Mouse (Mus musculus) C2C12 (cell line): ENCODE measurements around the gene Smap2. TPM values are rescaled to one million over a fixed set of nuclear protein-coding genes. Genes with fewer than 3 reads are reported as not detected.

Source experiments
- H3K27me3 ChIP-seq: one replicate; pipeline ENCODE4 v1.6.1; 2011; ENCODE audit not compliant: control insufficient read depth, insufficient read depth, insufficient read length
- H3K36me3 ChIP-seq: one replicate; pipeline ENCODE4 v1.6.1; 2011; ENCODE audit not compliant: control insufficient read depth, insufficient read depth
- H3K4me3 ChIP-seq: one replicate; pipeline ENCODE4 v1.5.1; 2011; ENCODE audit warnings: mild to moderate bottlenecking, control low read depth; ENCODE audit not compliant: poor library complexity, insufficient read depth, severe bottlenecking
- H3K79me2 ChIP-seq: one replicate; pipeline ENCODE4 v1.6.1; 2011; ENCODE audit not compliant: control insufficient read depth, insufficient read depth
- H3K79me3 ChIP-seq: one replicate; pipeline ENCODE4 v1.6.1; 2011; ENCODE audit warnings: low read depth, control low read depth
- H3ac ChIP-seq: one replicate; pipeline ENCODE3; 2011; ENCODE audit warnings: low read depth; ENCODE audit not compliant: control insufficient read depth, insufficient read length
- CEBPB ChIP-seq: IDR thresholded peaks from one replicate; pipeline ENCODE4 v1.6.1; 2011; ENCODE audit warnings: low read depth, mild to moderate bottlenecking, control low read depth, moderate library complexity
- CTCF ChIP-seq: IDR thresholded peaks from one replicate; pipeline ENCODE4 v1.5.1; 2011; ENCODE audit not compliant: control insufficient read depth, insufficient read depth, insufficient read length
- FOSL1 ChIP-seq: IDR thresholded peaks from one replicate; pipeline ENCODE4 v1.8.0; 2011; ENCODE audit warnings: mild to moderate bottlenecking, low read length; ENCODE audit not compliant: poor library complexity, insufficient read depth, severe bottlenecking
- MAX ChIP-seq: IDR thresholded peaks from one replicate; pipeline ENCODE4 v1.6.1; 2011; ENCODE audit warnings: mild to moderate bottlenecking, control low read depth
- MYOD1 ChIP-seq: IDR thresholded peaks from one replicate; pipeline ENCODE4 v1.6.1; 2011; ENCODE audit warnings: low read depth; ENCODE audit not compliant: control insufficient read depth, insufficient read length
- MYOG ChIP-seq: IDR thresholded peaks from one replicate; pipeline ENCODE4 v1.6.1; 2011; ENCODE audit not compliant: control insufficient read depth, insufficient read length; ENCODE audit errors: extremely low read depth
- USF1 ChIP-seq: IDR thresholded peaks from one replicate; pipeline ENCODE4 v1.6.1; 2011; ENCODE audit warnings: low read depth, mild to moderate bottlenecking, control low read depth, moderate library complexity
- polyA plus RNA-seq: library from polyadenylated mRNA; unstranded; fragments of >200 nt; fragmentation: generic; extraction: Trizol; gene quantifications from one replicate; pipeline ENCODE4 v1.2.1, GENCODE M21; 2012; ENCODE audit warnings: missing spikeins

The Smap2 gene
- polyA plus RNA-seq, 1 experiment, result 34.3 TPM

DNA sequence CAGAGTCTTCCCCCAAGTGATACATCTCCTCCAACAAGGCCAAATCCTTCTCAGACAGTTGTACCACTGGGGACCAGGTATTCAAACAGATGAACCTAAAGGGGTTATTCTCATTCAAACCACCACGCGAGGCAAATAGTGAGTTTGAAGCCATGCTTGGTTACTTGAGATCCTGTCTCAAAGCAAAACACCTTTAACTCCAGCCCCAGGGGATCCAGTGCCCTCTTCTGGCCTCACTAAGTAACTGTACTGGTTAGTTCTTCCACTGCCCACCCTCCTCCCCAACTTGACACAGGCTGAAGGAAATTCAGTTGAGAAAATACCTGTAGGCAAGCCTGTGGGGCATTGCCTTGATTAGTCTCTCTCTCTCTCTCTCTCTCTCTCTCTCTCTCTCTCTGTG lies 16.0 kb upstream of the Smap2 start:
- TF ChIP-seq MAX (no peak), MYOG (no peak), CTCF (no peak), USF1 (no peak), CEBPB (no peak), MYOD1 (no peak), FOSL1 (no peak)
- no peak overlapping the region for H3K4me3 ChIP-seq
- no peaks in the 10 kb centered on the region for H3K79me2 ChIP-seq
- peaks cover 3% of the 10 kb centered on the region for H3K27me3 ChIP-seq
- H3ac ChIP-seq, result no peak overlapping the region
- H3K36me3 ChIP-seq, result no peaks in the 10 kb centered on the region
- H3K79me3 ChIP-seq, result no peaks in the 10 kb centered on the region

DNA sequence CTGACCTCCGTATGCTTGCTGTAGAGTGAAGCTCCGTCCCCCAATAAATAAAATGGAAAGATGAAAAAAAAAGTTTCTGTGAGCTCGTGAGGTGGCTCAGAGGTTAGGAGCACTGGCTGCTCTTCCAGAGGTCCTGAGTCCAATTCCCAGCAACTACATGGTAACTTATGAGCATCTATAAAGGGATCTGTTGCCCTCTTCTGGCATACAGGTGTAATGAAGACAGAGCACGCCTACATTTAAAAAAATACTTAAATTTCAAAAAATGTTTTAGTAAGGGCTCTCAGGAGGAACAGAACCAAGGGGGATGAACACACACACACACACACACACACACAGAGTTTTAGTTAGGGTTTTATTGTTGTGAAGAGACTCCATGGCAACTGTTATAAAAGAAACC lies 14.4 kb upstream of the Smap2 start:
- H3K27me3 ChIP-seq, result no peaks in the 10 kb centered on the region
- H3K36me3 ChIP-seq, result no peaks in the 10 kb centered on the region
- TF ChIP-seq FOSL1 (no peak), USF1 (no peak), CTCF (no peak), MAX (no peak), MYOG (no peak), CEBPB (no peak), MYOD1 (no peak)
- no peaks in the 10 kb centered on the region for H3K79me2 ChIP-seq
- H3K4me3 ChIP-seq, result no peak overlapping the region
- H3K79me3 ChIP-seq, result no peaks in the 10 kb centered on the region
- H3ac ChIP-seq, result no peak overlapping the region

DNA sequence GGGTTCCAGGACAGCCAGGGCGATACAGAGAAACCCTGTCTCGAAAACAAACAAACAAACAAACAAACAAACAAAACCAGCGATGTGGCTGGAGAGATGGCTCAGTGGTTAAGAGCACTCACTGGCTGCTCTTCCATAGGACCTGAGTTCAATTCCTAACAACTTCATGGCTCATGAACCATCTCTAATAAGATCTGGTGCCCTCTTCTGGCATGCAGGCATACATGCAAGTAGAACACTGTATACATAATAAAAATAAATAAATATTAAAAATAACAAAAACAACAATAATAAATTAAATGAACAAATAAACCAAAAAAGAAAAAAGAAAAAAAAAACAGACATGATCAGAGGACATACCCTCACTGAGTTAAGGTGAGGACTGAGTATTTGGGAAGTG lies 12.6 kb upstream of the Smap2 start:
- no peaks in the 10 kb centered on the region for H3K36me3 ChIP-seq
- no peaks in the 10 kb centered on the region for H3K79me2 ChIP-seq
- H3K79me3 ChIP-seq, result no peaks in the 10 kb centered on the region
- H3K27me3 ChIP-seq, result no peaks in the 10 kb centered on the region
- no peak for TF ChIP-seq MAX
- no peak for TF ChIP-seq USF1
- TF ChIP-seq FOSL1, result no peak
- no peak for TF ChIP-seq CTCF
- no peak for TF ChIP-seq CEBPB
- TF ChIP-seq MYOG, result no peak
- TF ChIP-seq MYOD1, result no peak
- H3K4me3 ChIP-seq, result no peak overlapping the region
- H3ac ChIP-seq, result no peak overlapping the region

GRCm38 (mm10) chr4:121028659-121029392 lies 11.8 kb upstream of the Smap2 start:
- peak; percentile 60 for TF ChIP-seq CTCF
- TF ChIP-seq MYOD1, result no peak

GRCm38 (mm10) chr4:121028146-121028545 lies 11.1 kb upstream of the Smap2 start:
- H3K79me2 ChIP-seq, result no peaks in the 10 kb centered on the region
- no peaks in the 10 kb centered on the region for H3K36me3 ChIP-seq
- H3K4me3 ChIP-seq, result no peak overlapping the region
- H3K79me3 ChIP-seq, result no peaks in the 10 kb centered on the region
- no peak overlapping the region for H3ac ChIP-seq
- TF ChIP-seq MAX (no peak), USF1 (no peak), MYOD1 (no peak), MYOG (no peak), CTCF (no peak), FOSL1 (no peak), CEBPB (no peak)
- no peaks in the 10 kb centered on the region for H3K27me3 ChIP-seq

More at GRCm38 (mm10) chr4:121028659-121029392, 11.8 kb upstream of the Smap2 start:
- Histone ChIP-seq H3K79me3 (no peaks in the 10 kb centered on the region), H3K79me2 (no peaks in the 10 kb centered on the region), H3K4me3 (no peak overlapping the region), H3K27me3 (no peaks in the 10 kb centered on the region), H3K36me3 (no peaks in the 10 kb centered on the region), H3ac (no peak overlapping the region)

- Histone ChIP-seq H3K36me3 (no peaks in the 10 kb centered on the region), H3K79me2 (no peaks in the 10 kb centered on the region), H3K4me3 (no peak overlapping the region), H3ac (no peak overlapping the region), H3K27me3 (no peaks in the 10 kb centered on the region), H3K79me3 (no peaks in the 10 kb centered on the region)
- TF ChIP-seq FOSL1, result no peak
- TF ChIP-seq USF1, result no peak
- no peak for TF ChIP-seq MYOG
- TF ChIP-seq MYOD1, result no peak
- no peak for TF ChIP-seq MAX
- no peak for TF ChIP-seq CEBPB
- no peak for TF ChIP-seq CTCF
These were observed 8.6 kb upstream of the Smap2 start for GRCm38 (mm10) chr4:121025681-121026080.
